Mouse (Mus musculus) testis, adult 2 months (tissue): ENCODE data around the gene Trim62.

Experiments
- CTCF ChIP-seq: fragments of 200-500 bp; IDR thresholded peaks from 2 replicates; pipeline ENCODE4 v1.5.1; 2012; ENCODE audit warnings: low read depth, mild to moderate bottlenecking, inconsistent platforms, low read length, moderate library complexity; ENCODE audit not compliant: control insufficient read depth, insufficient read depth, insufficient replicate concordance
- POLR2A ChIP-seq: fragments of 200-500 bp; IDR thresholded peaks from 2 replicates; pipeline ENCODE4 v1.6.1; 2012; ENCODE audit warnings: low read depth, mild to moderate bottlenecking, inconsistent platforms, low read length, moderate library complexity; ENCODE audit not compliant: control insufficient read depth

DNA sequence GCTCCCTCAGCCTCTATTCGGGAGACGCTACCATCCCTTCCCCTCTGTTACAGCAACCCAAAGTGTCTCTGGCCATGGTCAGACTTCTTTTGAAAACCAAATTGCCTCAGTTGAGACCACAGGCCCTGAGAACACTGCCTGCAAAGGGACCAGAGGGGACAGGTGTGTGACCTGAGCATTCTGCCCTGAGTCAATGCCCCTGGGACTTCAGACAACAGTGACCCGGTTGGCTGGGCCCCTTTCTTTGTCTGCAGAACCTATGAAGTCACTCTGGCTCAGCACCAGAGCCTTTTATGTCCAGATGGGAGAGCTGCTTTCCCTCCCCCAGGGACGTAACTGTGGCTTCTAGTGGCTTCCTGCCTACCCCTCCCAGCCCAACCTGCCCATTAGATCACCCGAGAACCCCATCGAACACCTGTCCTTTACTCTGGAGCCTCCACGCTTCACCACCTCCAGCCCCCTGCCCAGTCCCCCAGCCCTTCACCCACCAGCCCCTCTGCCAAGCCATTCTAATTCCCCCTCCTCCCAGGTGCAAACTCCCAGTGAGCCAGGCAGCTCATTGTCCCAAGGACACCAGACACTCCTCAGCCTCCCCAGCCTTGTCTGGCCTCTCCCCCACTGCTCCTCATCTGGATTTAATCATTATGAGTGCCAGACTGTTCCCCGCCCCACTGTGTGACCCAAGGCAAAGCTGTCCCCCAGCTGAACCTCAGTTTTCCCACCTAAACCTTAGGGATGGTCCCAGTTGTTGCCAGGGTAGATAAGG is 20.8 kb downstream of the Trim62 start:
- no peak for TF ChIP-seq CTCF
- no peak for TF ChIP-seq POLR2A
